Mouse (Mus musculus) C2C12 (cell line): ENCODE data around the gene Fhit.

Experiments
- CEBPB ChIP-seq: IDR thresholded peaks from one replicate; pipeline ENCODE4 v1.6.1; 2011; ENCODE audit warnings: low read depth, mild to moderate bottlenecking, control low read depth, moderate library complexity
- CTCF ChIP-seq: IDR thresholded peaks from one replicate; pipeline ENCODE4 v1.5.1; 2011; ENCODE audit not compliant: control insufficient read depth, insufficient read depth, insufficient read length
- FOSL1 ChIP-seq: IDR thresholded peaks from one replicate; pipeline ENCODE4 v1.8.0; 2011; ENCODE audit warnings: mild to moderate bottlenecking, low read length; ENCODE audit not compliant: poor library complexity, insufficient read depth, severe bottlenecking
- MAX ChIP-seq: IDR thresholded peaks from one replicate; pipeline ENCODE4 v1.6.1; 2011; ENCODE audit warnings: mild to moderate bottlenecking, control low read depth
- MYOG ChIP-seq: IDR thresholded peaks from one replicate; pipeline ENCODE4 v1.6.1; 2011; ENCODE audit not compliant: control insufficient read depth, insufficient read length; ENCODE audit errors: extremely low read depth

DNA sequence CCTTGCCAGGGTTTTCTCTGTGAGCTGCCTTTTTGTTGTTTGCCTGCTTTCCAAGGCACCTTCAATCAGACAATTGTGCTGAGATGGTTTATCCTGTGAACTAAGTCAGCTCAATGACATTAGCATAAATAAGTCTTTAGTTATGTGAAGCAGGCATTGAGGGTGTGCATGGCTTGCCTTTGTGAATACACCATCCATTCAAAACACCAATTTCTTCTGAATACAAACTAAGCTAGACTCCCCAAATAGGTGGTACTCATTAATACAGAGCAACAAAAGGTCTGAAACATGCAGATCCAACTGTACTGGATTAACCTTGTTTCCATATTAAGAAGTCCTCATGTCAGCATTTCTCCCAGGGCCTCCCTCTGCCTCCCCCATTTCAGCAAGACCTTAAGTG, 1561.6 kb downstream of the Fhit start:
- TF ChIP-seq CTCF (no peak), CEBPB (no peak), MAX (no peak), MYOG (no peak), FOSL1 (no peak)
